Mouse (Mus musculus): ENCODE results near the gene Smim15.

Smim15 gene

GRCm38 (mm10) chr13:108063374-108064134, 19.3 kb downstream of the Smim15 start:
- no peak for DNase-seq

- no peak for DNase-seq
Measured at GRCm38 (mm10) chr13:108064331-108064730, 20.1 kb downstream of the Smim15 start.

- DNase-seq: no peak
Measured at GRCm38 (mm10) chr13:108066021-108066420, 21.8 kb downstream of the Smim15 start.

- DNase-seq: no peak
Measured at GRCm38 (mm10) chr13:108069151-108069550, 24.9 kb downstream of the Smim15 start.

- DNase-seq: no peak
Measured at GRCm38 (mm10) chr13:108070171-108070570, 25.9 kb downstream of the Smim15 start.

GRCm38 (mm10) chr13:108077476-108077875, 33.2 kb downstream of the Smim15 start:
- no peak for DNase-seq

GRCm38 (mm10) chr13:108077901-108078300, 33.7 kb downstream of the Smim15 start:
- DNase-seq: no peak

GRCm38 (mm10) chr13:108084086-108084485, 39.8 kb downstream of the Smim15 start:
- no peak for DNase-seq

GRCm38 (mm10) chr13:108086036-108086435, 41.8 kb downstream of the Smim15 start:
- DNase-seq: no peak

GRCm38 (mm10) chr13:108086724-108087123, 42.5 kb downstream of the Smim15 start:
- DNase-seq: no peak

GRCm38 (mm10) chr13:108092290-108092689, 48.0 kb downstream of the Smim15 start:
- no peak for DNase-seq

- no peak for DNase-seq
Measured at GRCm38 (mm10) chr13:108094681-108095080, 50.4 kb downstream of the Smim15 start.

- no peak for DNase-seq
Measured at GRCm38 (mm10) chr13:108095617-108096016, 51.4 kb downstream of the Smim15 start.

GRCm38 (mm10) chr13:108096446-108096845, 52.2 kb downstream of the Smim15 start:
- no peak for DNase-seq
